Mouse (Mus musculus): ENCODE data around the gene Fgf22. TPM values are rescaled to one million over a fixed set of nuclear protein-coding genes. Genes with fewer than 3 reads are reported as not detected.

The Fgf22 gene
- 1.0 and 1.2 TPM in 2 replicates for polyA plus RNA-seq (2011; ENCODE audit: insufficient read depth, insufficient read length, low read depth, missing spikeins)

DNA sequence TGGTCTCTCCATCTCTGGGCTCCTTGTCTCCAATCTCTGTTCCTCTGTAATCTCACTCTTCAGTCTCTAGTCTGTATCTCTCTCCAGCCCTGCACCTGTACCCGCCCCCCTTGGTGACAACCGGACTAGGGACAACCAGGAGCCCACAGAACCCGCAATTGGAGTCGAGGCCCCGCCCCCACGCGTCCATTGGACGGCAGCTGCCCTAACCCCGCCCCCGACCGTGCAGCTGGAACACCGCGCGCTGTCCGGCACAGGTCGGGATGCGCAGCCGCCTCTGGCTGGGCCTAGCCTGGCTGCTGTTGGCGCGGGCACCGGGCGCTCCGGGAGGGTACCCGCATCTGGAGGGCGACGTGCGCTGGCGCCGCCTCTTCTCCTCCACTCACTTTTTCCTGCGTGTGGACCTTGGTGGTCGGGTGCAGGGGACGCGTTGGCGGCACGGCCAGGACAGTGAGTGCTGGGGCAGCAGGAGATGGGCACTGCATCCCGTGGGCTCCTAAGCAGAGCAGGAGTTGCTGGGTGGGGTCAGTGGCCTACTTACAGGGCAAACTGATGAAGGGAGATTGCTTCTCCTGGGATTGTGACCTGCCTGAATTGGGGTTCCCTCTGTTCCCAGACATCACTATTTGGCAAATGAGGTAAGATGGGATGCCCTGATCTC, at the start of gene Fgf22:
Gene Fgf22, plus strand, starts transcription at position 221 of the 661 bp plus-strand sequence.
- Histone ChIP-seq H3K27ac (ENCODE audit: insufficient read depth, low read length) (no peak within 1 kb of the TSS), H3K27me3 (ENCODE audit: control insufficient read depth, insufficient read depth, low read length, poor library complexity, severe bottlenecking) (no peaks in the 10 kb centered on the region), H3K4me3 (ENCODE audit: low read depth, low read length) (peak within 1 kb of the TSS; percentile 87), H3K9me3 (replicated peaks; ENCODE audit: control insufficient read depth, insufficient read depth, low read length, poor library complexity, severe bottlenecking) (no peaks in the 10 kb centered on the region), H3K36me3 (ENCODE audit: control insufficient read depth, insufficient read depth, low read length, poor library complexity, severe bottlenecking) (no peaks in the 10 kb centered on the region; the same call in 1 of the 2 replicates), H3K9ac (ENCODE audit: low read depth, poor library complexity, severe bottlenecking) (no peak within 1 kb of the TSS), H3K4me1 (ENCODE audit: control insufficient read depth, insufficient read depth, low read length) (no peaks in the 10 kb centered on the region)
- TF ChIP-seq EP300 (IDR thresholded peaks at IDR 0.05; ENCODE audit: insufficient read depth, low read depth, low read length) = no peak
- no peak for TF ChIP-seq CTCF (IDR thresholded peaks at IDR 0.05; ENCODE audit: low read depth, low read length)
- TF ChIP-seq POLR2A (IDR thresholded peaks at IDR 0.05; ENCODE audit: insufficient read depth, low read length) = no peak

DNA sequence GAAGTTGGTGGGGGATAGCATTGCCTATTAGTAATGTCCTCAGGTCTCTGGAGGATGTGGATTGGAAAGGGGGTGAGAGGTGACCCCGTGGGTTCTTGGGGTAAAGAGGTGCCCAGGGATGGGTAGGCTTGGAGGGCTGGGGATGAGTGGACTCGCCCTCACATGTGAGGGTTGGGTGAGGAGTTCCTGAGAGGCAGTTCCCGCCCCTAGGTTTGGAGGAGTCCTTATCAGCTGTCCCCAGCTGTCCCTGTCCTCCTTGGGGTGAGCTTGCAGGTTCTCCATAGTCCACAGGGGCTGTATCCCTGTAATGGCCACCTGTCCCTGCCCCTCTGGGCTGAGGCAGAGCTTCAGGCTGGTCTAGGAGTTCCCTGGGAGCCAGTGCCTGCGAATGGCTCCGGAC, 48.9 kb upstream of the Fgf22 start:
- H3K36me3 ChIP-seq (ENCODE audit: control insufficient read depth, insufficient read depth, low read length, poor library complexity, severe bottlenecking) = peaks cover 14% of the 10 kb centered on the region
- TF ChIP-seq CTCF (IDR thresholded peaks at IDR 0.05; ENCODE audit: low read depth, low read length) = no peak
- no peak for TF ChIP-seq POLR2A (IDR thresholded peaks at IDR 0.05; ENCODE audit: insufficient read depth, low read length)
- TF ChIP-seq EP300 (IDR thresholded peaks at IDR 0.05; ENCODE audit: insufficient read depth, low read depth, low read length) = no peak

GRCm38 (mm10) chr10:79706406-79707094, 48.3 kb upstream of the Fgf22 start:
- peaks cover 18% of the 10 kb centered on the region for H3K36me3 ChIP-seq (ENCODE audit: control insufficient read depth, insufficient read depth, low read length, poor library complexity, severe bottlenecking)
- H3K27ac ChIP-seq (ENCODE audit: insufficient read depth, low read length) = no peak overlapping the region; the same call in 1 of the 2 replicates

More for the DNA sequence above, 48.9 kb upstream of the Fgf22 start:
- H3K9me3 ChIP-seq (replicated peaks; ENCODE audit: control insufficient read depth, insufficient read depth, low read length, poor library complexity, severe bottlenecking) = no peaks in the 10 kb centered on the region
- H3K27ac ChIP-seq (ENCODE audit: insufficient read depth, low read length) = no peak overlapping the region; the same call in 1 of the 2 replicates
- no peaks in the 10 kb centered on the region for H3K27me3 ChIP-seq (ENCODE audit: control insufficient read depth, insufficient read depth, low read length, poor library complexity, severe bottlenecking)
- peaks cover 2% of the 10 kb centered on the region for H3K4me1 ChIP-seq (ENCODE audit: control insufficient read depth, insufficient read depth, low read length)
- peak overlapping the region; percentile 76 for H3K4me3 ChIP-seq (ENCODE audit: low read depth, low read length)
- H3K9ac ChIP-seq (ENCODE audit: low read depth, poor library complexity, severe bottlenecking) = peak overlapping the region; percentile 85

GRCm38 (mm10) chr10:79707162-79707561, 47.7 kb upstream of the Fgf22 start:
- Histone ChIP-seq H3K9me3 (replicated peaks; ENCODE audit: control insufficient read depth, insufficient read depth, low read length, poor library complexity, severe bottlenecking) (no peaks in the 10 kb centered on the region), H3K4me1 (ENCODE audit: control insufficient read depth, insufficient read depth, low read length) (peaks cover 2% of the 10 kb centered on the region), H3K27me3 (ENCODE audit: control insufficient read depth, insufficient read depth, low read length, poor library complexity, severe bottlenecking) (no peaks in the 10 kb centered on the region), H3K36me3 (ENCODE audit: control insufficient read depth, insufficient read depth, low read length, poor library complexity, severe bottlenecking) (peaks cover 18% of the 10 kb centered on the region), H3K4me3 (ENCODE audit: low read depth, low read length) (no peak overlapping the region), H3K9ac (ENCODE audit: low read depth, poor library complexity, severe bottlenecking) (no peak overlapping the region), H3K27ac (ENCODE audit: insufficient read depth, low read length) (no peak overlapping the region)
- no peak for TF ChIP-seq EP300 (IDR thresholded peaks at IDR 0.05; ENCODE audit: insufficient read depth, low read depth, low read length)
- no peak for TF ChIP-seq POLR2A (IDR thresholded peaks at IDR 0.05; ENCODE audit: insufficient read depth, low read length)
- TF ChIP-seq CTCF (IDR thresholded peaks at IDR 0.05; ENCODE audit: low read depth, low read length) = no peak

More at GRCm38 (mm10) chr10:79706406-79707094, 48.3 kb upstream of the Fgf22 start:
- no peaks in the 10 kb centered on the region for H3K27me3 ChIP-seq (ENCODE audit: control insufficient read depth, insufficient read depth, low read length, poor library complexity, severe bottlenecking)
- TF ChIP-seq POLR2A (IDR thresholded peaks at IDR 0.05; ENCODE audit: insufficient read depth, low read length) (no peak), EP300 (IDR thresholded peaks at IDR 0.05; ENCODE audit: insufficient read depth, low read depth, low read length) (0 out of 2 replicates have a peak, but pooled peaks have one; percentile 3)
- H3K9ac ChIP-seq (ENCODE audit: low read depth, poor library complexity, severe bottlenecking) = peak overlapping the region; percentile 85; the same call in 1 of the 2 replicates
- H3K9me3 ChIP-seq (replicated peaks; ENCODE audit: control insufficient read depth, insufficient read depth, low read length, poor library complexity, severe bottlenecking) = no peaks in the 10 kb centered on the region
- peaks cover 2% of the 10 kb centered on the region for H3K4me1 ChIP-seq (ENCODE audit: control insufficient read depth, insufficient read depth, low read length)
- peak overlapping the region; percentile 76 for H3K4me3 ChIP-seq (ENCODE audit: low read depth, low read length)

DNA sequence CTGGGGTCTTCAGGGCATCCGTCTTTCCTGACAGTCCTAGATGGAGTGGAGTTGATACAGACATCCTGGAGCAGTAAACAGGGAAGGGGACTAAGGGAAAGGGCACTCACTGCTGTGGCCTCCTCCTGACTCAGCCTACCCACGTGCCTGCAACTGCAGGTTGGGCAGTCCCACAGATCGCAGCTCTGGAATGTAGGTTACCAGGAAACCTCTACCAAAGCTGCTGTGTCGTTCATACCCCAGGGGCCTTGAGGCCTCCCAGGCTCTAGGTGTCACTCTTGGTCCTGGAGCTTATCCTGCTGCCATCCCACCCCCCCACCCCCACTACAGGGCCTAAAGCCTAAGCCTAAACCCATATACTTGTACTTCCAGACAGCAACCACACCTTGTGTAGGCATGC, 47.1 kb upstream of the Fgf22 start:
- TF ChIP-seq POLR2A (IDR thresholded peaks at IDR 0.05; ENCODE audit: insufficient read depth, low read length) (no peak), EP300 (IDR thresholded peaks at IDR 0.05; ENCODE audit: insufficient read depth, low read depth, low read length) (no peak), CTCF (IDR thresholded peaks at IDR 0.05; ENCODE audit: low read depth, low read length) (peak; percentile 36)
- Histone ChIP-seq H3K9me3 (replicated peaks; ENCODE audit: control insufficient read depth, insufficient read depth, low read length, poor library complexity, severe bottlenecking) (no peaks in the 10 kb centered on the region), H3K4me1 (ENCODE audit: control insufficient read depth, insufficient read depth, low read length) (peaks cover 2% of the 10 kb centered on the region), H3K27me3 (ENCODE audit: control insufficient read depth, insufficient read depth, low read length, poor library complexity, severe bottlenecking) (no peaks in the 10 kb centered on the region), H3K9ac (ENCODE audit: low read depth, poor library complexity, severe bottlenecking) (no peak overlapping the region), H3K36me3 (ENCODE audit: control insufficient read depth, insufficient read depth, low read length, poor library complexity, severe bottlenecking) (peaks cover 18% of the 10 kb centered on the region), H3K27ac (ENCODE audit: insufficient read depth, low read length) (no peak overlapping the region; the same call in 1 of the 2 replicates), H3K4me3 (ENCODE audit: low read depth, low read length) (no peak overlapping the region)

Measured in ES-Bruce4 (cell line).